Mouse (Mus musculus) kidney, postnatal 25 days (tissue): ENCODE measurements around the gene Tbx6.

Source experiments
- DNase-seq, 2 experiments: peaks; one replicate each; pipeline ENCODE4 v3.0.0; 2021; ENCODE audit warnings: mixed read lengths in 2 of 2

Gene Tbx6

DNA sequence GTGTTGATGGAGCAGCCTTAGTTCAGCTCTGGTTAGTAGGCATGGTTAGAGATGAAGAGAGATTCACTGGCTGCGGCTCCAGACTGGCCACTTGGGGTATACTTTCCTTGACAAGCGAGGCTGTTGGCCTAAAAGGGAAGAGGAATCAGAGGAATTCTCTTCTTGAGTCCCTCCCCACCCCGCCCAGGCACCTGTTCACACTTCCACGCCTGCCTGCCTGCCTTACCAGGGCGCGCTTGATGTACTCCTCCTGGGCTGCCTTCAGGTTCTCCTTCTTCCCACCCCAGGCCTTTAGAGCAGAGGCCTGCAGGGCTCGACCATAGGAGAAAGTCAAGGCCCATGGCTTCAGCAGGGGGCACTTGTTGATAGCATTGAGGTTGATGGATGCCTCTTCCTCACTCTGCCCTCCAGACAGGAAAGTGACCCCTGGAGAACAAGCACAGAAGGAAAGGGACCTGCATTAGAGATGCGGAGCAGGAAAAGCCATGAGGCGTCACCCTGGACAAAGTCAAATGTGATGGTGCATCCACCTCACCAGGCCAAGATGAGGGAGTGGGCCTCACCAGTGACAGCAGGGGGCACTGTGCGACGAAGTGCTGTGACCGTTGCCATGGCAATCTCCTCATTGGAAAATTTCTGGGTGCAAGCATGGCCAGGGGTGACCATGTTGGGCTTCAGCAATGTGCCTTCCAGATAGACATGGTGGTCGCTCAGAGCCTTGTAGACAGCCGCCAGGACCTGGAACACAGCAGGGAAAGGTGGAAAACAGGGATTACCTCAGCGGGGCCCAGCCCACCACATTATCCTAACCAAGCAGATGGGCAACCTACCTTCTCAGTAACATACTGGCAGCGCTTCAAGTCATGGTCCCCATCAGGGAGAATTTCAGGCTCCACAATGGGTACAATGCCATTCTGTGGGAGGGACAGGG is 14.4 kb downstream of the Tbx6 start:
- no peak for DNase-seq

DNA sequence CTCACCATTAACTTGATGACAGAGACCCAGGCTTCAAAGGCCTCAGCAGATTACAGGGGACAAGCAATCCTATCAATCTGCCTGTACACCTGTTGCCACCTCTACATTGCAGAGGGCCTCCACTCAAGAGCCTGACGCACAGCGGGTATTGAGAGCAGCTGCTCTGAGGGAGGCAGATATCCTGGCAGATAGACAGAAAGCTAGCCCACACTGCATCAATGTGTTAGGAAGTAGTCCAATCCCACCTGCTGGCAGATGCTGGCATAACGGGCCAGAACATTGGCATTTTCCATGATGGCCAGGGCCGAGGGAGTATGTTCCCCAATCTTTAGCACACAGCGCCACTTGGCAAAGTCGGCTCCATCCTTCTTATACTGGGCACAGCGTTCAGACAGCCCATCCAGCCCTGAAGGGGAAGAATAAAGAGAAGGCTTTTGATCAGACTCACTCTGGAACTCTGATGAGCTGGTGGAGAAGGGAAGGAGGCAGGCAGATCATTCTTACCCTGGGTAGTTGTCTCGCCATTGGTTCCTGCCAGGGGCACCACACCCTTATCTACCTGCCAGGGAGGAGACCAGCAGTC is 15.2 kb downstream of the Tbx6 start:
- peak; percentile 25 to 59 for DNase-seq

DNA sequence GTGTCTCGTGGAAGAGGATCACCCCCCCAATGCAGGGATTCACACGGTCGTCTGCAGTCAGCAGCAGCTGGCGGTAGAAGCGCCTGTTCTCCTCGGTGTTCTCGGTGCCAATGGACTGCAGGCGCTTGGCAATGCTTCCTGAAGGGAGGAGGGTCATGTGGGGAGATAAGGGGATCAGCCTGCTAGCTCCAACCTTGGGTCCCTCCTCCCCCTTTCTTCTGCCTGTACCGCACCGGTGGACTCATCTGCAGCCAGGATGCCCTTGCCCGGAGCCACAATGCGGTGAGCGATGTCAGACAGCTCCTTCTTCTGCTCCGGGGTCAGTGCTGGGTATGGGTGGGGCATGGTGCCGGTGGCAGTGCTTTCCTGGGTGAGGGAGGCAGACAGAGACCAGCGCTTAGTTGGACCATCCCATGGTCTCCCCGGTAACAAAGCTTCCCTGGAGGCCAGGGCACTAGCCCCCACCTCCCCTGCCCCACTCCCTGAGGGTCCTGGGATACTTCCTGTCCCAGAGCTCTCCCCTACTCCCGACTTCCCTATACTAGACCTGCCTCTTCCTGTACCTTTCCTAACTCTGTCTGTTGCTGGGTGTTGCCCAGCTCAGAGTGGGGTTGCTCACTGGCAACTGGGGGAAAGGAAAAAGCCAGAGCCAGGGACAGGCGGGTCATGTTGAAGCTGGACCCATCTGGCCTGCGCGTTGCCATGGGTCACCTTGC is 16.3 kb downstream of the Tbx6 start, which contains the start of gene Fam57b:
Fam57b (plus strand) TSS at position 258 of the 716 bp plus-strand sequence.
- DNase-seq, result peak; percentile 34 to 64

DNA sequence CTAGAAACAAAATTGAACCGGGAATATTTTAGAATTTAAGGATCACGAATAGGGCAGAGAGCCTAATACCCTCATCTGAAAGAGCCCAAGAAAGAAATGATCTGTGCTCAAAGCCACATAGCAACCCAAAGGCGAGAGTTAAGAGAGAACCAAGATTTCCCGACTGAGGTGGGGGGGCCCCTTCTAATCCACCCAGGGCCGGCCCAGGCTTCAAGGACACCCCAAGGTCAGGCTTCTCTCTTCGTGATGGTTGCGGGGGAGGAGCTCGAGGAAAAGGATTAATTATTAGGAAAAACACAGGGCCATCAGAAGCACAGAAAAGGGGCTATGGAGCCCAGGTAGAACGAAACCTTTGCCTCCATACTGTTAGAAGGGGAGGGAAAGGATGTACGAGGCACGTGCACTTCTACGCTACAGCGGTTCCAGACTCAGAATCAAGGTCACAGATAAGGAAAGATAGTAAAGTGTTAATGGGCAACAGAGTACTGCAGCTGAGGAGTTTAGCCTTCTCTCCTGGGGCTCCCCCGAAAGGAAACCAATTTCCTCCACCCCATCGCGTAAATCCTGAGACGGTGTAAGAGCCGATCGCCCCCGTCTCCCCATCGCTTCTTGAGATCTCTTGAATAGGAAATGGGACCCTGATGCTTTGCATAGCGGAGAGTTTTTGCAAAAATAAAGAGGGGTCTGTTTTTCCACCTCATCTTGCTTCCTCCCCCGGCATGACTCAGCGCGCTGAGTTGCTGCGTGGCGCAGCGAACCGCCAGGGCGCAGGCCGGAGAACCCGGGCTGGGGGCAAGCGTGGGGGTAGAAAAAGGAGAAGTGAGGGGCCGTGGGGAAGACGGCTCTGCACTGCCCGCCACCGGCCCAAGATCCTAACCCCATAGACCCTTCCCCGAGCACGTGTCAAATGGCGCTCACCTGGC is 17.1 kb downstream of the Tbx6 start:
- peak; percentile 68 to 72 for DNase-seq

DNA sequence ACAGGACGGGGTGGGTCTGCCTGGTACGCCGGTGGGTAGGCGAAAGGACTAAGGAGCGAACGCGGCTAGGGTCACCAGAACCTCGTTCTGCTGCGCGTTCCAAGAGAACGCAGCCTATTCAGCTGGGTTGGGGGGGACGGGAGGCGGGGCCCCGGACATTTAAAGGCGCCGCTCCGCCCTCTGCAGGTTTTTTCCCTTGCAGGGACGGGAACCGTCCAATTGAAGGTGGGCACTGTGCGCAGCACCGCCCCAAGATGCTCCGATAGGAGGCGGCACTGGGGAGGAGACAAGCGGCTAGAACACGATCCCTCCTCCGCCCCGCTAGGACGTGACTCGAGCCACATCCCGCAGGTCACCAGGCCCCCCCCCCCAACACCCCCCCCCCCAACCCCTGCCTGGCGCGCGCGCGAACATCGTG is 17.8 kb downstream of the Tbx6 start:
- peak; percentile 98 to 99 for DNase-seq

GRCm38 (mm10) chr7:126799468-126800268 is 18.4 kb downstream of the Tbx6 start:
- no peak for DNase-seq

DNA sequence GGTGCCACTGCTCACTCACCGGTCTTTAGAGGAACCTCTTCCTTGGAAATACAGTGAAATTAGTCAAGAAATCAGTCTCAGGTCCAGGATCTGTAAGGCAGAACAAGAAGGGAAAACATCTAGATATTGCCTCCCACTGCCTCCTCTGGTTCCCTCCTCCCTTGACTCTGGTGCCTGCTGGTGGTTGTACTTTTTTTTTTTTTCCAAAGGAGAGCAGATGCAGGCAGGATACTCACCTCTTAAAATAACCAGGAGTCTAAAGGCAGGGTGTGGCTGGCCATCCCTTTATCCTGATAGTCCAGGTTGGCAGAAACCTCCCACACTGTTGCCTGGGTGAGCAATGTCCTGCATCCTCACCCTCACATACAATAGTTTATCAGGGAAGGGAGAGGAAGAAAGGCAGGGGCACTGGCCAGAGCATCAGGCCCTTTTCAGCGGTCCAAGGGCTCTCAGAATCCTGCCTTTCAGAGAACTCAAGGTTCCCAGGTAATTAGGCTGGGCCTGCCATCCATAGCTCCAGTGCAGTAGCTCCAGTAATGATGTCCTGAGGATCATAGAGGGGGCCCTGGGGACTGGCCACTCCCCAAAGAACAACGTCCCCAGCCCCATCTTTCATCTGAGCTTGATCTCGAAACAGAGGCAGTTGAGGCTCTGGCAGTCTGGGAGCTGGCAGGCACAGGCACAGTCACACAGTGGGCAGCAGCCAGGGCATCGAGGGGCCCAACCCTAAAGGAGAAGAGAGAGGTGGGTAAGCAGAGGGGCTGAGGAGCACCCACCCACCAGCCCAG is 19.2 kb downstream of the Tbx6 start:
- DNase-seq, result no peak

- DNase-seq, result no peak
Measured at GRCm38 (mm10) chr7:126801057-126801422, 19.8 kb downstream of the Tbx6 start.

DNA sequence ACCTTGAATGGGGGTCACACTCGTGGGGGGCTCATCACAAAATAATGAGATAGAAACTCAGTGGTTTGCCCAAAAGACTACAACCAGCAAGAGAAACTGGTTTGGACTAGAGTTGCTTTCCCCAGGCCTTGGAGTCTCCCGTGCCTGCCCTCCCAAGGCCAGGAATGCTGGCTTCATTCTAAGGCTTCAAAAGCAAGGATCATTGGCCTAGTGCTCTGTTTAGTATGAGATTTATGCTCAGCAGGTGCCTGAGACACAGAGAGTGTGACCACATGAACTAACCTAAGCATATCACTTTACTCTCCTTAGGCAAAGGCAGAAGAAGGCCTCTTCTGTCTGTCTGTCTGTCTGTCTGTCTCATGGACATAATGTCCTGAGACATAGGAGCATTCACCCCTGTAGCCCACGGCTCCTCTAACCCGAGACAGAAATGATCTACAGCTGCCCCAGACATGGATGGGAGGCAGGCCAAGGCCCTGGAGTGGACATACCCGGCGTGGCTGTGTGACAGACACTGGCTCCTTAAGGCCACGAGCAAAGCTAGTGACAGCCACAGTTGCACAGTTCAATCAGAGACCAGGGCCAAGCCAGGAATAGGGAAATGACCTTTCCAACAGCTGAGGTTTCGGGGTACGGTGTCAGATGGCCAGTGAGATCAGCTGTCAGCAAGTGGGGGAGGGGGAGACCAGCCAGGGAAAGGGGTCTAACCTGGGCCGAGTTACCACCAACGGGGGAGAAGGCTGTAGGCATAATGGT is 21.0 kb downstream of the Tbx6 start:
- no peak for DNase-seq

GRCm38 (mm10) chr7:126803181-126803580 is 21.9 kb downstream of the Tbx6 start:
- DNase-seq, result no peak

GRCm38 (mm10) chr7:126803751-126804150 is 22.5 kb downstream of the Tbx6 start:
- DNase-seq, result no peak

DNA sequence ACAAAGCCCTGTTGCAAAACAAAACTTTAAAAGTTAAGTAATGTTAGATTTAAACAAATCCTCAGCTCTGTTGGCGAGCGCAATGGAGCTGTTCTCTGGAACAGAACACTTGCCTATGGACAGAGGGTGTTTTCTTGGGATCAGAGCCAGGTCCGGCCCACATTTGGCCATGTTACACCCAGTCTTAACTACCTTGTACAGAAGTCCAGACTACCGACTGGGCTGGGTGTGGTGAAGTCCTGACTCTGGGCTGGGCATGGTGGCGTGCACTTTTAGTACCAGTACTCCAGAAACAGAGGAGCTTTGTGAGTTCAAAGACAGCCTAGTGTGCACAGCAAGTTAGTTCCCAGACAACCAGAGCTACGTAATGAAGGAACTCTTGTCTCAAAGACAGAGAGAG is 25.7 kb downstream of the Tbx6 start:
- DNase-seq, result peak; percentile 71 to 84

- DNase-seq, result no peak
Measured at GRCm38 (mm10) chr7:126807405-126807804, 26.1 kb downstream of the Tbx6 start.

GRCm38 (mm10) chr7:126808703-126809455 is 27.6 kb downstream of the Tbx6 start:
- DNase-seq, result peak; percentile 92 to 96

GRCm38 (mm10) chr7:126809723-126810369 is 28.6 kb downstream of the Tbx6 start:
- DNase-seq, result no peak

GRCm38 (mm10) chr7:126815726-126816222 is 34.5 kb downstream of the Tbx6 start:
- no peak for DNase-seq

DNA sequence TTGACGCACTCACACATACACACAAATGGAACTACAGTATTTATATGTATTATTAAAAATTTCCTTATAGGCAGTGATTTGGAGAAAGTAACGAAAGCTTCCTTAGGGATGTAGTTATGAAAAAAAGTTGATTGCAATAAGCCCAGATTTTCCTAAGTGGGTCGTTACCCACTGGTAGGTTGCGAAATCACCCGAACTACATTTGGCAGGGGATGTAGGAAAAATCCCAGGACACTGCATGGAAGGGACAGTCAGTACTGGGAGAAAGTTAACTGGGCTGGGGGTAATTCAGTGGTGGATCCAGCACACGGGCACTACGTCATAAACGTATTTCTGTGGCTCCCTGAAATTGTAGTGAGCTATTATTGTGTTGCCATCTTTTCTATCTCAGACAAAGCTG is 35.2 kb downstream of the Tbx6 start:
- DNase-seq, result peak in 1 of 2 experiments; percentile 32

DNA sequence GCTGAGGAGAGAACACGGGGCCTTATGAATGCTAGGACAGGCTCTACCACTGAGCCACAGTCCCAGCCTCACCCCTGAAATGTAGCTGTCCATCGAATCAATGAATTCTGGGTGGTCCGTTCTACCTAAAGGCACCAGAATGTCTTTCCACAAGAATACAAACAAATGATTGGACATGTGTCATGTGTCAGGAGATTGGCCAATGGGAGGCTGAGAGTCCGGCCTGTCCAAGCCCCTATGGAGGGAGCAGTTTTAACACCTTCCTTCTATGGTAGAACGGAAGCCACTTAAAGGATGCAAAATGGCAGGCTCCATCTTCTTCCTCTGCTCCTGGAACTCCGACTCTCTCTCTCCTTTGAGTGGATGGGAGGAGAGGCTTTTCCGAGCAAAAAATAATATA is 36.3 kb downstream of the Tbx6 start:
- DNase-seq, result peak in 1 of 2 experiments; percentile 5
